Mouse (Mus musculus) retina, postnatal 1 day (tissue): ENCODE measurements at regions not wholly inside any gene's neighbourhood (a gene's known extent, or its start where the extent isn't known, plus 50 kb on each side); places are given as distances from the start of the nearest gene placed in this dataset.
A peak's percentile ranks its signal among the peaks of the same experiment; 100 is the strongest.

Source experiments
- DNase-seq: peaks from one replicate; pipeline ENCODE4 v3.0.0-alpha.2; 2012

- no peak for DNase-seq
Measured at GRCm38 (mm10) chr14:109583084-109583483, 669.1 kb upstream of the Slitrk1 start.

- DNase-seq = peak; percentile 15
Measured at GRCm38 (mm10) chr14:109579672-109580071, 665.7 kb upstream of the Slitrk1 start.

GRCm38 (mm10) chr14:109550603-109551002, 636.6 kb upstream of the Slitrk1 start:
- DNase-seq = peak; percentile 1

- no peak for DNase-seq
Measured at GRCm38 (mm10) chr14:109514920-109515319, 601.0 kb upstream of the Slitrk1 start.
